Mouse (Mus musculus) gastrocnemius, adult 18-20 months (tissue): ENCODE results near the gene Nek4. TPM values are rescaled to one million over a fixed set of nuclear protein-coding genes. Genes with fewer than 3 reads are reported as not detected.

Experiments used
- total RNA-seq, 2 experiments: library from RNA; stranded (reverse); gene quantifications; 2 replicates each; pipeline ENCODE4 v1.2.3; 2021

Nek4 gene
- total RNA-seq, 2 experiments from 2014 or later = 3.9 to 4.3 TPM

Other genes with a start within 250 kb of the Nek4 start
- 10 to 100 TPM; 11.4 to 14.1 TPM for gene Sfmbt1, start 236.5 kb upstream of the Nek4 start, total RNA-seq
- 10 to 100 TPM in 1 of 2 experiments, 1 to 10 TPM in 1; 5.9 to 10.2 TPM for gene Tmem110, start 125.8 kb upstream of the Nek4 start, total RNA-seq
- 100 to 1,000 TPM in 1 of 2 experiments, 10 to 100 TPM in 1; 81.2 to 174 TPM for gene Mustn1, start 72.2 kb upstream of the Nek4 start, total RNA-seq
- gene Itih4, start 64.9 kb upstream of the Nek4 start, total RNA-seq = under 1 TPM; 0.09 to 1.00 TPM
- under 1 TPM; 0.37 to 0.40 TPM for gene Itih3, start 27.6 kb upstream of the Nek4 start, total RNA-seq
- under 1 TPM in 1 of 2 experiments, not detected in 1; 0.28 TPM for gene Itih1, start 8.1 kb upstream of the Nek4 start, total RNA-seq
- gene Glt8d1, start 50.0 kb downstream of the Nek4 start, total RNA-seq = 10 to 100 TPM in 1 of 2 experiments, 1 to 10 TPM in 1; 9.7 to 12.0 TPM
- gene Spcs1, start 50.3 kb downstream of the Nek4 start, total RNA-seq = 100 to 1,000 TPM; 129 to 132 TPM
- gene Pbrm1, start 67.8 kb downstream of the Nek4 start, total RNA-seq = 10 to 100 TPM; 40.1 to 41.1 TPM
- gene Gnl3, start 67.8 kb downstream of the Nek4 start, total RNA-seq = 10 to 100 TPM; 31.8 to 31.9 TPM
- 10 to 100 TPM; 24.6 to 33.8 TPM for gene Smim4, start 177.6 kb downstream of the Nek4 start, total RNA-seq
- 1 to 10 TPM in 1 of 2 experiments, under 1 TPM in 1; 0.57 to 1.3 TPM for gene Nt5dc2, start 179.7 kb downstream of the Nek4 start, total RNA-seq
- 10 to 100 TPM in 1 of 2 experiments, 1 to 10 TPM in 1; 9.7 to 16.7 TPM for gene Stab1, start 217.3 kb downstream of the Nek4 start, total RNA-seq